Mouse (Mus musculus) intestine, postnatal 0 days (tissue): ENCODE data around the gene Nrarp. TPM values are rescaled to one million over a fixed set of nuclear protein-coding genes. Genes with fewer than 3 reads are reported as not detected.

Source experiments
- ATAC-seq: fragments of 200-750 bp; cut with Nextera tagmentation; 2 replicates; pipeline ENCODE4 v1.8.0; 2017; ENCODE audit warnings: mild to moderate bottlenecking, moderate TSS enrichment, moderate library complexity
- H3K27ac ChIP-seq: fragments of 300-500 bp; sonication (generic); 2 replicates; pipeline ENCODE4 v1.5.1; 2014; ENCODE audit warnings: mild to moderate bottlenecking, low read depth, low read length, moderate library complexity
- H3K27me3 ChIP-seq: fragments of 300-500 bp; sonication (generic); replicated peaks from 2 replicates; pipeline ENCODE4 v1.6.1; 2014; ENCODE audit warnings: low read length, mixed read lengths; ENCODE audit not compliant: control insufficient read depth, insufficient read depth
- H3K36me3 ChIP-seq: fragments of 300-500 bp; sonication (generic); 2 replicates; pipeline ENCODE4 v1.6.1; 2014; ENCODE audit warnings: mild to moderate bottlenecking, moderate library complexity; ENCODE audit not compliant: control insufficient read depth, insufficient read depth
- H3K4me1 ChIP-seq: fragments of 300-500 bp; sonication (generic); replicated peaks from 2 replicates; pipeline ENCODE4 v1.6.1; 2014; ENCODE audit warnings: antibody characterized with exemption, low read length, mixed read lengths; ENCODE audit not compliant: control insufficient read depth, insufficient read depth
- H3K4me2 ChIP-seq: fragments of 300-500 bp; sonication (generic); replicated peaks from 2 replicates; pipeline ENCODE4 v1.6.1; 2014; ENCODE audit warnings: low read depth, mild to moderate bottlenecking, moderate library complexity
- H3K4me3 ChIP-seq: fragments of 300-500 bp; sonication (generic); 2 replicates; pipeline ENCODE4 v1.5.1; 2014; ENCODE audit warnings: low read depth, low read length
- H3K9ac ChIP-seq: fragments of 300-500 bp; sonication (generic); 2 replicates; pipeline ENCODE4 v1.6.1; 2014; ENCODE audit warnings: mild to moderate bottlenecking, low read depth, low read length
- H3K9me3 ChIP-seq: fragments of 300-500 bp; sonication (generic); 2 replicates; pipeline ENCODE4 v1.6.1; 2016; ENCODE audit warnings: mixed run types; ENCODE audit not compliant: control insufficient read depth
- CTCF ChIP-seq: sonication (generic); IDR thresholded peaks from 2 replicates; pipeline ENCODE4 v1.5.1; 2016; ENCODE audit warnings: low read depth, mild to moderate bottlenecking, control low read depth, antibody characterized with exemption, moderate library complexity
- WGBS: fragments of 180-500 bp; shearing (Covaris S2); extraction: QIAGEN DNeasy Blood & Tissue Kit; methylation state at CpG from one replicate; pipeline ENCODE4 v1.1.7; 2014; 5-methylcytosine and 5-hydroxymethylcytosine counted together
- polyA plus RNA-seq: library from polyadenylated mRNA; unstranded; fragments of >200 nt; fragmentation: Nextera tagmentation; extraction: Ambion mirVana; gene quantifications from 2 replicates; pipeline ENCODE4 v1.2.1, GENCODE M21; 2015

Nrarp gene
- 15.9 and 16.5 TPM in 2 replicates for polyA plus RNA-seq

DNA sequence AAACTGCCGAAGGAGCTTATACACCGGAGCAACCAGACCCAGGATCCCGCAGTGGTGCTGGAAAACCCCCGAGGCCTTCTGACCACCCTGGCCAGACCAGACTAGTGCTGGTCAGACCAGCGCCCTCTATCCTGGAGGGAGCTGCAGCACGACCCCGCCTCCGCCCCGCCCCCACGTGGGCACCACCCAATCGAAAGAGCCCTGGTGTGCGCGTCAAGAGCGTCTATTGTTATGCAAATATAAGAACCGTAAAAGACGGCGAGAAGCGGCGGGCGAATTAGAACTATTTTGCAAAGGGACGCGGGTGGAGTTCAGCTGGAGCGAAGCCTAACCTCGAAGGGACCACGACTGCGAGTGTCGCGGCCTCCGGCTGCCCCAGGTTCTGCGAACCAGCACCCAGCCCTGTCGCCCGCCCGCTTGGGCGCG is at the start of gene Nrarp:
Gene Nrarp (plus strand): TSS at position 281 of the 426 bp plus-strand sequence.
- peak within 1 kb of the TSS; percentile 95 for H3K27ac ChIP-seq
- peak; percentile 84 for ATAC-seq
- H3K9me3 ChIP-seq = no peaks in the 10 kb centered on the region
- peak within 1 kb of the TSS; percentile 92 for H3K4me2 ChIP-seq
- H3K4me1 ChIP-seq = peaks cover 20% of the 10 kb centered on the region
- WGBS = 0% methylated on average over 28 of the region's 35 CpGs
- H3K36me3 ChIP-seq = no peaks in the 10 kb centered on the region
- peak; percentile 75 for TF ChIP-seq CTCF
- H3K27me3 ChIP-seq = no peaks in the 10 kb centered on the region
- H3K9ac ChIP-seq = peak within 1 kb of the TSS; percentile 65
- H3K4me3 ChIP-seq = peak within 1 kb of the TSS; percentile 64

DNA sequence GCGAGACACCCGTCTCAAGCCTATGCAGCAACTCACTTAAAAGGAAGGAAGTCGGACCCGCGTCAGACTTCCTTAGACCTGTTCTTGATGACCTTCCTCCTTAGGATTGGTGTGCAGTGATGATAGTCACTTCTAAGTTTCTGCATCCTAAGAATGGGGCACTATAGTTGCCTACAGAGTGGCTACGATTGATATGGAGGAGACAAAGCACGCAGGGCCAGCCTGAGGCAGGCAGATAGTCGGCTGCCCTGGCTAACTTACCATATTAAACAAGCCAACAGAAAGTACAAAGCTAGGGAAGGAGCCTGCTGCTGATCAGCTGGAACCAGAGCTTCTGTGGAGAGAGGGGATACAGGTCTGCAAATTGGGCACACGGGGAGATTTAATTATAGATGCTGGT is 49.0 kb upstream of the Nrarp start:
- WGBS = 76% methylated on average over 9 of the region's 9 CpGs
- no peak for ATAC-seq
- no peak for TF ChIP-seq CTCF
- H3K4me2 ChIP-seq = no peak overlapping the region
- no peaks in the 10 kb centered on the region for H3K27me3 ChIP-seq
- no peaks in the 10 kb centered on the region for H3K36me3 ChIP-seq
- no peak overlapping the region for H3K4me3 ChIP-seq
- 0 out of 2 replicates have a peak, but pooled peaks cover 2% of the 10 kb centered on the region for H3K4me1 ChIP-seq
- H3K9me3 ChIP-seq = no peaks in the 10 kb centered on the region
- H3K9ac ChIP-seq = no peak overlapping the region
- H3K27ac ChIP-seq = no peak overlapping the region

DNA sequence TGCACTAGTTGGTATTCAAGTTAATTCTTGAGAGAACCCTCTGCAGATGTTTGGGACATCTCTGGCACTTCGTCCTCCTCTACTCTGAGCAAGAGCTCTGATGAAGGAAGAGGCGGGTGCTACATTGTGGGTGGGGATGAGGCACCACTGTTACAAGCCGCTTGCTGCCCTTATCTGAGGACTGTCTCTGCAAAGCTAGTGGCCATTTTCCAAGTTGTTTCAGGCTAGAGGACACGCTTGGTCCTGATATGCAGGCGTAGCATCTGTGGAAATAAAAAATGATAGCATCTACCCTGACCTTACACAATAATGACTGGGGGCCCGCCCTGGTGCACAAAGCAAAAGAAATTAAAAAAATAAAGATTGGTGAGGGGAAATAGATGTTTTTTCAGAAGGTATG is 42.7 kb upstream of the Nrarp start:
- H3K27me3 ChIP-seq = no peaks in the 10 kb centered on the region
- H3K4me2 ChIP-seq = no peak overlapping the region
- H3K27ac ChIP-seq = no peak overlapping the region
- no peak for ATAC-seq
- 54% methylated on average over 6 of the region's 6 CpGs for WGBS
- no peaks in the 10 kb centered on the region for H3K4me1 ChIP-seq
- TF ChIP-seq CTCF = no peak
- H3K9ac ChIP-seq = no peak overlapping the region
- no peaks in the 10 kb centered on the region for H3K9me3 ChIP-seq
- no peak overlapping the region for H3K4me3 ChIP-seq
- H3K36me3 ChIP-seq = no peaks in the 10 kb centered on the region

DNA sequence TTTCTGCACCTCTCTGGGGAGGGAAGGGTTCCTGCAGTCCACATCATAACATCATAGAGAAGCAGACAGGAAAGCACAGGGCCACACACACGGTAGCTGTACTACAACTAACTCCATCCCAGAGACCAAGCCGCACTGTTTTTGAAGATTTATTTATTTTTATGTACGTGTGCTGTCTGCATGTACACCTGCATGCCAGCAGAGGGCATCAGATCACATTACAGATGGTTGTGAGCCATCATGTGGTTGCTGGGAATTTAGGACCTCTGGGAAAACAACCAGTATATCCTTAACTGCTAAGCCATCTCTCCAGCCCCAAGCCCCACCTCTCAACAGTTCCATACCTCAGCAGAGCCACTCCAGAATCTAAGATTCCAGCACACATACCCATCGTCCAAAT is 39.4 kb upstream of the Nrarp start:
- H3K27ac ChIP-seq = no peak overlapping the region
- no peak overlapping the region for H3K9ac ChIP-seq
- H3K27me3 ChIP-seq = no peaks in the 10 kb centered on the region
- 67% methylated on average over 4 of the region's 4 CpGs for WGBS
- no peaks in the 10 kb centered on the region for H3K36me3 ChIP-seq
- no peak overlapping the region for H3K4me3 ChIP-seq
- no peak for ATAC-seq
- no peaks in the 10 kb centered on the region for H3K9me3 ChIP-seq
- no peaks in the 10 kb centered on the region for H3K4me1 ChIP-seq
- H3K4me2 ChIP-seq = no peak overlapping the region
- peak; percentile 59 for TF ChIP-seq CTCF

DNA sequence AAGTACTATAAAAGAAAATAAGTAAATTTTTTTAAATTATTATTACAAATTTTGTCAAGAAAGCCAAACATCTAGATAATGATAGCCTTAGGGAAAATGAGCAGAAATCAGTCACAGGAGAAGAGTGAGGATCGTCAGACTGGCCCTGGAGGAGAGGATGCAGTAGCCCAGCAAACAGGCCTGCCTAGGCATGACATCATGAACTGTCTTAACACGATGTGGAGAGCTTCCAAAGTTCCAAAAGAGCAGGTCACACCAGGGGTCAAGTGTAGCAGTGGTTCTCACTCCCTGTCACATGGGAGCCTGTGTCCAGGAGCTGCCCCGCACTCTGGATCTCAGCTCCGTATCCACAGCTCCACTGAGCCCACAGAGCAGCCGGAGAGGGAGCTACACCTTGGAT is 38.6 kb upstream of the Nrarp start:
- Histone ChIP-seq H3K4me3 (no peak overlapping the region), H3K4me2 (no peak overlapping the region), H3K9ac (no peak overlapping the region), H3K36me3 (no peaks in the 10 kb centered on the region), H3K9me3 (no peaks in the 10 kb centered on the region), H3K27ac (no peak overlapping the region), H3K27me3 (no peaks in the 10 kb centered on the region), H3K4me1 (no peaks in the 10 kb centered on the region)
- ATAC-seq = no peak
- no peak for TF ChIP-seq CTCF
- WGBS = 81% methylated on average over 5 of the region's 5 CpGs

DNA sequence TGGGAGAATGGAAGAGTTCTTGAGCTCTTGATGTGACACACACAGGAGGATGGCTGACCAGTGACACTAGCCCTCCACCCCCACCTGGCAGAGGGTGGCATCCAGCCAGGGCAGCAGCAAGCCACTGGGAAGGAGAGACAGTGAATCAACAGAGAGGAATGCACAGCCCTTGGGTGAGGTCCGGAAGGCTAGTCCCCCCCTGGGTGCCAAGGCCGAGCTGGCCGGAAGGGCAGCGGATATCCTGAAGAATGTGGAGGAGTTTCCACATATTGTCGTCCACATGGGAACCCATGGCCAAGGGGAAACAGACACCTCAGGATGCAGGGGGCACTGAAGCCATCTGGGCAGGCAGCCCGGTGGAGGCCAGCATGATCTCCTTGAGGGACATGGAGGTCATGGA is 35.2 kb upstream of the Nrarp start:
- Histone ChIP-seq H3K4me1 (no peaks in the 10 kb centered on the region), H3K4me3 (no peak overlapping the region), H3K27me3 (no peaks in the 10 kb centered on the region), H3K9ac (no peak overlapping the region), H3K36me3 (no peaks in the 10 kb centered on the region), H3K9me3 (no peaks in the 10 kb centered on the region), H3K27ac (no peak overlapping the region), H3K4me2 (no peak overlapping the region)
- no peak for ATAC-seq
- WGBS = 79% methylated on average over 6 of the region's 6 CpGs
- no peak for TF ChIP-seq CTCF

DNA sequence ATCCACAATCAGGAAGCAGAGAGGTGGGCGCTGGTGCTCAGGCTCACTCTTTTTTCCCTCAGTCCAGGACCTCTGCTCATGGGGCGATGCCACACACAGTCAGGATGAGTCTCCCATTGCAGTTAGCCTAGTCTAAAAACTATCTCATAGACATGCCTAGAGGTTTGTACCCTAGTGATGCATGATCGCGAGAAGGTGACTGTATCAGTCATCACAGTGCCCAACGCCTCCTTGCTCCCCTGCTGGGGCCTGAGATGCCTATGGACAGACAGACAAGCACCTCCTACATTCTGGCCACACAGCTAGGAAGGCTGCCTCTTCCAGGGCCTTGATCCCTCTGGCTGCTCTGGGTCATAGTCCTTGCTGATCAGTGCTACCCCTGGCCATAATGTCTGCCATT is 33.2 kb upstream of the Nrarp start:
- Histone ChIP-seq H3K36me3 (no peaks in the 10 kb centered on the region), H3K9ac (no peak overlapping the region), H3K27ac (no peak overlapping the region), H3K4me1 (no peaks in the 10 kb centered on the region), H3K9me3 (no peaks in the 10 kb centered on the region), H3K4me2 (no peak overlapping the region), H3K27me3 (no peaks in the 10 kb centered on the region), H3K4me3 (no peak overlapping the region)
- no peak for ATAC-seq
- 81% methylated on average over 5 of the region's 5 CpGs for WGBS
- TF ChIP-seq CTCF = no peak
